8 mouse cellular contexts compared by ENCODE assay signal in genomic region chr14:17661100-17661521, GRCm38 (mm10). TPM values are rescaled to one million over a fixed set of nuclear protein-coding genes. Genes with fewer than 3 reads are reported as not detected.
DNase-seq lines count a peak whose midpoint lies in the region; ATAC-seq and TF ChIP-seq lines count a peak whose summit lies in the region.

No protein-coding gene starts in this region.

- no peak for TF ChIP-seq EP300 in ES-Bruce4 (IDR thresholded peaks at IDR 0.05; ENCODE audit: insufficient read depth, low read depth, low read length)
- no peak for TF ChIP-seq EP300 in liver, postnatal 0 days (IDR thresholded peaks at IDR 0.05; ENCODE audit: low read depth)

- H3K27me3 ChIP-seq in kidney, adult 2 months (replicated peaks; ENCODE audit: control insufficient read depth, insufficient read depth, low read length): no peaks in the 10 kb centered on the region
- no peaks in the 10 kb centered on the region; the same call in none of the 2 replicates for H3K27me3 ChIP-seq in ES-Bruce4 (ENCODE audit: control insufficient read depth, insufficient read depth, low read length, poor library complexity, severe bottlenecking)
- peaks cover 11% of the 10 kb centered on the region for H3K27me3 ChIP-seq in embryonic facial prominence, embryonic 11.5 days (ENCODE audit: control insufficient read depth, insufficient read depth, low read length)
- H3K27me3 ChIP-seq in hindbrain, embryonic 16.5 days (replicated peaks; ENCODE audit: control insufficient read depth, insufficient read depth, low read length): peaks cover 10% of the 10 kb centered on the region
- 0 out of 2 replicates have a peak, but pooled peaks cover 8% of the 10 kb centered on the region for H3K27me3 ChIP-seq in liver, postnatal 0 days (ENCODE audit: insufficient read depth, low read length)
- 0 out of 2 replicates have a peak, but pooled peaks cover 7% of the 10 kb centered on the region for H3K27me3 ChIP-seq in stomach, embryonic 14.5 days (ENCODE audit: control insufficient read depth, insufficient read depth, low read length)

- ATAC-seq in embryonic facial prominence, embryonic 11.5 days (replicated peaks; ENCODE audit: insufficient number of reproducible peaks, low FRiP score, low TSS enrichment, low read depth): no peak; the same call in 1 of the 2 replicates
- peak; percentile 51 for ATAC-seq in hindbrain, embryonic 16.5 days
- ATAC-seq in liver, postnatal 0 days: peak; percentile 3
- peak; percentile 46; the same call in 1 of the 2 replicates for ATAC-seq in stomach, embryonic 14.5 days (ENCODE audit: insufficient number of reproducible peaks, insufficient read depth, low FRiP score, low read depth)

- H3K36me3 ChIP-seq in kidney, adult 2 months (ENCODE audit: control insufficient read depth, insufficient read depth, low read length): no peaks in the 10 kb centered on the region
- no peaks in the 10 kb centered on the region for H3K36me3 ChIP-seq in ES-Bruce4 (ENCODE audit: control insufficient read depth, insufficient read depth, low read length, poor library complexity, severe bottlenecking)
- H3K36me3 ChIP-seq in embryonic facial prominence, embryonic 11.5 days (replicated peaks; ENCODE audit: control insufficient read depth, insufficient read depth, low read depth, low read length): no peaks in the 10 kb centered on the region
- no peaks in the 10 kb centered on the region for H3K36me3 ChIP-seq in hindbrain, embryonic 16.5 days (ENCODE audit: control insufficient read depth, insufficient read depth, low read length)
- no peaks in the 10 kb centered on the region for H3K36me3 ChIP-seq in liver, postnatal 0 days (replicated peaks; ENCODE audit: insufficient read depth, low read length)
- H3K36me3 ChIP-seq in stomach, embryonic 14.5 days (ENCODE audit: control insufficient read depth, insufficient read depth, low read length): no peaks in the 10 kb centered on the region

- H3K4me2 ChIP-seq in embryonic facial prominence, embryonic 11.5 days (ENCODE audit: low read depth, low read length): peak overlapping the region; percentile 99
- peak overlapping the region; percentile 96 for H3K4me2 ChIP-seq in hindbrain, embryonic 16.5 days (ENCODE audit: low read length)
- H3K4me2 ChIP-seq in liver, postnatal 0 days (ENCODE audit: low read depth, low read length): peak overlapping the region; percentile 77
- peak overlapping the region; percentile 95 for H3K4me2 ChIP-seq in stomach, embryonic 14.5 days (replicated peaks; ENCODE audit: low read depth, low read length)

- DNase-seq in kidney, adult 2 months: no peak
- DNase-seq in kidney, adult 11 months: no peak
- DNase-seq in embryonic facial prominence, embryonic 11.5 days (ENCODE audit: low spot score): peak; percentile 21
- DNase-seq in liver, postnatal 0 days: no peak
- no peak for DNase-seq in spleen, postnatal 14 days (ENCODE audit: low spot score in 2 of 2)

- peak overlapping the region; percentile 83 for H3K27ac ChIP-seq in kidney, adult 2 months (ENCODE audit: insufficient read depth, low read depth, low read length)
- H3K27ac ChIP-seq in ES-Bruce4 (ENCODE audit: insufficient read depth, low read length): no peak overlapping the region
- no peak overlapping the region for H3K27ac ChIP-seq in embryonic facial prominence, embryonic 11.5 days (replicated peaks; ENCODE audit: low read depth, low read length)
- peak overlapping the region; percentile 51; the same call in 1 of the 2 replicates for H3K27ac ChIP-seq in hindbrain, embryonic 16.5 days (ENCODE audit: low read depth, low read length)
- H3K27ac ChIP-seq in liver, postnatal 0 days (ENCODE audit: low read depth): peak overlapping the region; percentile 90
- no peak overlapping the region for H3K27ac ChIP-seq in stomach, embryonic 14.5 days (ENCODE audit: low read length)

- TF ChIP-seq POLR2A in kidney, adult 2 months (IDR thresholded peaks at IDR 0.05; ENCODE audit: low read depth, low read length): no peak
- TF ChIP-seq POLR2A in ES-Bruce4 (IDR thresholded peaks at IDR 0.05; ENCODE audit: insufficient read depth, low read length): no peak

- peak overlapping the region; percentile 36 for H3K9ac ChIP-seq in ES-Bruce4 (ENCODE audit: low read depth, poor library complexity, severe bottlenecking)
- H3K9ac ChIP-seq in embryonic facial prominence, embryonic 11.5 days (replicated peaks; ENCODE audit: low read length): peak overlapping the region; percentile 57
- H3K9ac ChIP-seq in hindbrain, embryonic 16.5 days (ENCODE audit: low read depth, low read length): peak overlapping the region; percentile 75
- peak overlapping the region; percentile 78 for H3K9ac ChIP-seq in liver, postnatal 0 days (replicated peaks)
- peak overlapping the region; percentile 22; the same call in 1 of the 2 replicates for H3K9ac ChIP-seq in stomach, embryonic 14.5 days (replicated peaks; ENCODE audit: low read depth, low read length)

- H3K4me1 ChIP-seq in kidney, adult 2 months (ENCODE audit: control insufficient read depth, insufficient read depth, low read length): no peaks in the 10 kb centered on the region; the same call in 1 of the 2 replicates
- H3K4me1 ChIP-seq in ES-Bruce4 (ENCODE audit: control insufficient read depth, insufficient read depth, low read length): peaks cover 2% of the 10 kb centered on the region
- H3K4me1 ChIP-seq in embryonic facial prominence, embryonic 11.5 days (ENCODE audit: control insufficient read depth, insufficient read depth, low read length): no peaks in the 10 kb centered on the region
- H3K4me1 ChIP-seq in hindbrain, embryonic 16.5 days (ENCODE audit: control insufficient read depth, insufficient read depth, low read depth, low read length): peaks cover 16% of the 10 kb centered on the region
- H3K4me1 ChIP-seq in liver, postnatal 0 days (ENCODE audit: insufficient read depth): peaks cover 2% of the 10 kb centered on the region; the same call in 1 of the 2 replicates
- peaks cover 3% of the 10 kb centered on the region; the same call in 1 of the 2 replicates for H3K4me1 ChIP-seq in stomach, embryonic 14.5 days (ENCODE audit: control insufficient read depth, insufficient read depth, low read length)

- WGBS in kidney, adult 2 months: under 1% methylated on average over 16 of the region's 16 CpGs
- under 1% methylated on average over 16 of the region's 16 CpGs for WGBS in embryonic facial prominence, embryonic 11.5 days
- under 1% methylated on average over 16 of the region's 16 CpGs for WGBS in hindbrain, embryonic 16.5 days
- under 1% methylated on average over 16 of the region's 16 CpGs for WGBS in liver, postnatal 0 days (ENCODE audit: insufficient replicate concordance)
- WGBS in stomach, embryonic 14.5 days: under 1% methylated on average over 16 of the region's 16 CpGs

- no peak for TF ChIP-seq CTCF in kidney, adult 2 months (conservative IDR thresholded peaks at IDR 0.05; ENCODE audit: insufficient read depth, insufficient read length, low read depth, low read length)
- no peak for TF ChIP-seq CTCF in ES-Bruce4 (IDR thresholded peaks at IDR 0.05; ENCODE audit: low read depth, low read length)
- TF ChIP-seq CTCF in liver, postnatal 0 days (IDR thresholded peaks at IDR 0.05; ENCODE audit: low read depth): no peak

- peak overlapping the region; percentile 98 for H3K4me3 ChIP-seq in kidney, adult 2 months (ENCODE audit: insufficient read depth, low read depth, low read length)
- H3K4me3 ChIP-seq in ES-Bruce4 (ENCODE audit: low read depth, low read length): peak overlapping the region; percentile 76
- peak overlapping the region; percentile 65 for H3K4me3 ChIP-seq in embryonic facial prominence, embryonic 11.5 days (ENCODE audit: low read depth, low read length)
- H3K4me3 ChIP-seq in hindbrain, embryonic 16.5 days (ENCODE audit: low read length): peak overlapping the region; percentile 64
- H3K4me3 ChIP-seq in liver, postnatal 0 days (ENCODE audit: low read depth, low read length): peak overlapping the region; percentile 70
- H3K4me3 ChIP-seq in stomach, embryonic 14.5 days (ENCODE audit: low read depth, low read length): peak overlapping the region; percentile 58

- no peaks in the 10 kb centered on the region for H3K9me3 ChIP-seq in ES-Bruce4 (replicated peaks; ENCODE audit: control insufficient read depth, insufficient read depth, low read length, poor library complexity, severe bottlenecking)
- no peaks in the 10 kb centered on the region for H3K9me3 ChIP-seq in embryonic facial prominence, embryonic 11.5 days (replicated peaks; ENCODE audit: control insufficient read depth, low read length)
- H3K9me3 ChIP-seq in hindbrain, embryonic 16.5 days (ENCODE audit: control insufficient read depth, low read length): no peaks in the 10 kb centered on the region
- H3K9me3 ChIP-seq in liver, postnatal 0 days (ENCODE audit: low read length): no peaks in the 10 kb centered on the region
- H3K9me3 ChIP-seq in stomach, embryonic 14.5 days (ENCODE audit: control insufficient read depth, low read depth, low read length): no peaks in the 10 kb centered on the region

RNA-seq across cellular contexts. Expression of gene Thrb, which starts 1.1 kb away (rescaled TPM):
- 11.2 and 12.8 TPM in 2 replicates for polyA plus RNA-seq in kidney, adult 2 months (2012; rRNA removed)
- polyA plus RNA-seq in ES-Bruce4 (2011; ENCODE audit: insufficient read depth, insufficient read length, low read depth, missing spikeins): 0.13 TPM in 1 of 2 replicates, not detected in the other
- 1.0 and 2.7 TPM in 2 replicates for polyA plus RNA-seq in embryonic facial prominence, embryonic 11.5 days (2014; fragmentation: Nextera tagmentation; extraction: Ambion mirVana)
- 2.2 and 3.0 TPM in 2 replicates for polyA plus RNA-seq in hindbrain, embryonic 16.5 days (2015; fragmentation: Nextera tagmentation; extraction: Ambion mirVana)
- polyA plus RNA-seq in liver, postnatal 0 days (2015; fragmentation: Nextera tagmentation; extraction: Ambion mirVana): 5.1 and 6.4 TPM in 2 replicates
- polyA plus RNA-seq in stomach, embryonic 14.5 days (2014; fragmentation: Nextera tagmentation; extraction: Ambion mirVana): 1.0 and 1.9 TPM in 2 replicates

Comparison
In these comparisons a context has a peak if more than half of its experiments do, and no peak if none do; other contexts are left out.
1. H3K27ac ChIP-seq: peak in kidney, adult 2 months (single experiment), hindbrain, embryonic 16.5 days (single experiment) and liver, postnatal 0 days (single experiment); none in ES-Bruce4 (single experiment), embryonic facial prominence, embryonic 11.5 days (single experiment) and stomach, embryonic 14.5 days (single experiment).
2. H3K9ac ChIP-seq: peak in every context shown above with its lines; median percentile 78 in liver, postnatal 0 days; 75 in hindbrain, embryonic 16.5 days; 57 in embryonic facial prominence, embryonic 11.5 days; 36 in ES-Bruce4; 22 in stomach, embryonic 14.5 days.
3. Peak in every context shown above with its lines, with median percentiles within 50 percentile points of each other: H3K4me3 ChIP-seq and H3K4me2 ChIP-seq.